Mouse (Mus musculus) forebrain, postnatal 0 days (tissue): Measurements from ENCODE around the gene Bcar1. TPM values are rescaled to one million over a fixed set of nuclear protein-coding genes. Genes with fewer than 3 reads are reported as not detected.

Source experiments
- ATAC-seq: fragments of 200-750 bp; cut with Nextera tagmentation; 2 replicates; pipeline ENCODE4 v1.8.0; 2017; ENCODE audit warnings: mild to moderate bottlenecking, moderate library complexity
- DNase-seq: peaks from one replicate; pipeline ENCODE4 v3.0.0-alpha.2; 2015
- H3K27ac ChIP-seq: fragments of 300-500 bp; sonication (generic); 2 replicates; pipeline ENCODE4 v1.5.1; 2014; ENCODE audit warnings: low read depth, mild to moderate bottlenecking, antibody characterized with exemption, low read length, moderate library complexity, mixed read lengths
- H3K27me3 ChIP-seq: fragments of 300-500 bp; sonication (generic); 2 replicates; pipeline ENCODE4 v1.6.1; 2014; ENCODE audit warnings: mild to moderate bottlenecking, low read length, mixed read lengths; ENCODE audit not compliant: insufficient read depth
- H3K36me3 ChIP-seq: fragments of 300-500 bp; sonication (generic); 2 replicates; pipeline ENCODE4 v1.6.1; 2014; ENCODE audit warnings: mild to moderate bottlenecking, moderate library complexity; ENCODE audit not compliant: insufficient read depth
- H3K4me1 ChIP-seq: fragments of 300-500 bp; sonication (generic); 2 replicates; pipeline ENCODE4 v1.6.1; 2014; ENCODE audit warnings: antibody characterized with exemption; ENCODE audit not compliant: insufficient read depth
- H3K4me2 ChIP-seq: fragments of 300-500 bp; sonication (generic); 2 replicates; pipeline ENCODE4 v1.6.1; 2014; ENCODE audit warnings: low read depth, mild to moderate bottlenecking, moderate library complexity
- H3K4me3 ChIP-seq: fragments of 300-500 bp; sonication (generic); 2 replicates; pipeline ENCODE4 v1.5.1; 2014; ENCODE audit warnings: low read depth, low read length, mixed read lengths
- H3K9ac ChIP-seq: fragments of 300-500 bp; sonication (generic); 2 replicates; pipeline ENCODE4 v1.6.1; 2014; ENCODE audit warnings: mild to moderate bottlenecking
- H3K9me3 ChIP-seq: fragments of 300-500 bp; sonication (generic); 2 replicates; pipeline ENCODE4 v1.6.1; 2016; ENCODE audit warnings: low read length
- CTCF ChIP-seq: sonication (generic); IDR thresholded peaks from 2 replicates; pipeline ENCODE4 v1.5.1; 2016; ENCODE audit warnings: antibody characterized with exemption, control low read depth, low read depth
- WGBS: fragments of 180-500 bp; shearing (Covaris S2); extraction: QIAGEN DNeasy Blood & Tissue Kit; methylation state at CpG from one replicate; pipeline ENCODE4 v1.1.7; 2014; 5-methylcytosine and 5-hydroxymethylcytosine counted together
- polyA plus RNA-seq: library from polyadenylated mRNA; unstranded; fragments of >200 nt; fragmentation: Nextera tagmentation; extraction: Ambion mirVana; gene quantifications from 2 replicates; pipeline ENCODE4 v1.2.1, GENCODE M21; 2015
- total RNA-seq: library from RNA; depleted of rRNA; stranded (reverse); fragments of >200 nt; gene quantifications from 2 replicates; pipeline ENCODE4 v1.2.3, GENCODE M21; 2014

Bcar1 gene
- total and polyA plus RNA-seq, 2 experiments from 2014 or later, result 43.4 to 60.3 TPM

DNA sequence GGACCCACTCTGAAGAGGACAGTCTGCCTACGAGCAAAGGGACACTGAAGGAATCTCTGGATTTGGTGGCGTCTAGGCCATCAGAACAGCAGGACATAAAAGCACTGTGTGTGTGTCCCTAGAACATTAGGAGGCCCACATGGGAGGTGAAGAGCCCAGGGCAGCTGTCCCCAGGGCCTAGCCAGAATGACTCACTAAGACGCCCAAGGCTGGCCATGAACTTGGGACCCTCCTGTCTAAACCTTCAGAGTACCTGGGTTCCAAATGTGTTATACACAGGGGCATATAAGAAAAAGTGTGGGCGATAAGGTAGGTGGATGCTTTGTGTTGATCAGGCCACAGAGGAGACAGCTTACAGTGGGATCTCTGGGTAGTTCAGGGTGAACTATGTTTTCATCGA lies 42.9 kb downstream of the Bcar1 start:
- ATAC-seq (no peak), DNase-seq (no peak)
- no peaks in the 10 kb centered on the region for H3K9me3 ChIP-seq
- no peaks in the 10 kb centered on the region for H3K36me3 ChIP-seq
- H3K27me3 ChIP-seq, result no peaks in the 10 kb centered on the region
- no peaks in the 10 kb centered on the region for H3K4me1 ChIP-seq
- H3K4me3 ChIP-seq, result no peak overlapping the region
- no peak for TF ChIP-seq CTCF
- no peak overlapping the region for H3K4me2 ChIP-seq
- H3K27ac ChIP-seq, result no peak overlapping the region
- no peak overlapping the region for H3K9ac ChIP-seq
- WGBS, result 90% methylated on average over 5 of the region's 5 CpGs

DNA sequence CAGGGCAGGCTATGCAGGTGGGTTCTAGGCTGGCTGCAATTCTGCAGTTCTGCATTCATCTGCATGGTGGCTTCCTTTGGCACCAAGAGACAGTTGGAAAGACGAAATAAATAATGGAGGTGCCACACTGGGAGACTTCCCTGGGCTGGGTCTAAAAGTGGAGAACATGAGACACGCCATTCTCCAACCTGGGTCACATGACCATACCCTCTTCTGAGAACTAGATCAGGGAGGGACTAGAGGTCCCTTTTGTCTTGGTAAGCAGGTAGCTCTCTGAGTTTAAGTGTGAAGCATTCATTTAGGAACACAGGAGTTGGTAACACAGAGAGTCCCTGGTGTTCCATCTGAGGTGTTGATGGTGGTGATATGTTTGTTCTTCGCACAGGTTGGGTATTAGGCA lies 43.4 kb downstream of the Bcar1 start:
- no peak for TF ChIP-seq CTCF
- ATAC-seq (no peak), DNase-seq (no peak)
- Histone ChIP-seq H3K36me3 (no peaks in the 10 kb centered on the region), H3K4me2 (no peak overlapping the region), H3K4me3 (no peak overlapping the region), H3K9me3 (no peaks in the 10 kb centered on the region), H3K27ac (no peak overlapping the region), H3K4me1 (no peaks in the 10 kb centered on the region), H3K27me3 (no peaks in the 10 kb centered on the region), H3K9ac (no peak overlapping the region)
- 78% methylated on average over 3 of the region's 3 CpGs for WGBS

DNA sequence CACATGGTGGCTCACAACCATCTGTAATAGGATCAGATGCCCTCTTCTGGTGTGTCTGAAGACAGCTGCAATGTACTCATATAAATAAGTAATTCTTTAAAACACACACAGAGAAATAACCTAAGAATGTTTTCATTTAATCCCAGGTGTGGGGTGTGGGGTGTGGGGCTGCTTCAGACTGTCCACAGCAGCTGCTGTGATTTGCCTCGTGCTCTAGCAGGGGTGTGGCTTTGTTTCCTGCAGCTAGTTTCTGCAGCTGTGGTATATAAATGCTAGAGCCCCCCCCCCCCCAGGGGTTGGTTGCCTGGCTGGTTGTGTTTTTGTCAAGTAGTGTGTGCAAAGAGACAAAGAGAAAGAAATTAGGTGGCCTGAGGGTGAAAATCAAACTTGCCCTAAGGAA lies 44.6 kb downstream of the Bcar1 start:
- Histone ChIP-seq H3K4me3 (no peak overlapping the region), H3K9me3 (no peaks in the 10 kb centered on the region), H3K27ac (no peak overlapping the region), H3K36me3 (no peaks in the 10 kb centered on the region), H3K9ac (no peak overlapping the region), H3K27me3 (no peaks in the 10 kb centered on the region), H3K4me1 (no peaks in the 10 kb centered on the region), H3K4me2 (no peak overlapping the region)
- no peak for ATAC-seq
- WGBS, result 11% methylated on average over 1 of the region's 1 CpGs
- no peak for TF ChIP-seq CTCF
- DNase-seq, result no peak

DNA sequence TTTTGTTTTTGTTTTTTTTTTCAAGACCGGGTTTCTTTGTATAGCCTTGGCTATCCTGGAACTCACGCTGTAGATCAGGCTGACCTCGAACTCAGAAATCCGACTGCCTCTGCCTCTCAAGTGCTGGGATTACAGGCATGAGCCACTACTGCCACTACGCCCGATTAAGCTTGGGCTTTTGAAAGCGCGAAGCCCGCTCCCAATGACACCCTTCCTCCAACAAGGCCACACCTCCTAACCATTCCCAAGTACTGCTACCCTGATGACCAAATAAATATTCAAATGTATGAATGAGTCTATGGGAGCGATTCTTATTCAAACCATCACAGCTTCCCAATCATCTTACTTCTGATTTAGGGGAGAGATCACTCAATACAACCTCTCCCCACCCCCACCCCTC lies 46.0 kb downstream of the Bcar1 start:
- 80% methylated on average over 10 of the region's 10 CpGs for WGBS

DNA sequence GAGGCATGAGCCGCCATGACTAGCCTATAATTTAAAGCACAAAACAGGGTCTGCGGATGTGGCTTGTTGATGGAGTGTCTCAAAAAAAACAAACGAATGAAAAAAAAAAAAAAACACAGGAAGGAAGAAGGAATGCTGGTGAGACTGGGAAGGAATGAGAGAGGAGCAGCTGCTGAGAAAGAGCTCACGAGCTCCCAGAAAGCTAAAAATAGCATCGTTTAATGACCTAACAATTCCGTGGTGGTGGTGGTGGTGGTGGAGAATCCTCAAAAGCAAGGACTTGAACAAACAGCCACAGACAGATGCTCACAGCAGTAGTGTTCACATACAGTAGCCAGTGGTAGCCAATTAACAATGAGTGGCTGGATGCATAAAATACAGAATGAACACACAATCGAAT lies 48.2 kb downstream of the Bcar1 start:
- no peaks in the 10 kb centered on the region for H3K4me1 ChIP-seq
- no peak for TF ChIP-seq CTCF
- no peak for ATAC-seq

More for the DNA sequence above, 46.0 kb downstream of the Bcar1 start:
- no peak for TF ChIP-seq CTCF
- Histone ChIP-seq H3K27me3 (no peaks in the 10 kb centered on the region), H3K4me3 (no peak overlapping the region), H3K4me2 (no peak overlapping the region), H3K9ac (no peak overlapping the region), H3K4me1 (no peaks in the 10 kb centered on the region), H3K27ac (no peak overlapping the region), H3K36me3 (no peaks in the 10 kb centered on the region), H3K9me3 (no peaks in the 10 kb centered on the region)
- DNase-seq (no peak), ATAC-seq (no peak)

DNA sequence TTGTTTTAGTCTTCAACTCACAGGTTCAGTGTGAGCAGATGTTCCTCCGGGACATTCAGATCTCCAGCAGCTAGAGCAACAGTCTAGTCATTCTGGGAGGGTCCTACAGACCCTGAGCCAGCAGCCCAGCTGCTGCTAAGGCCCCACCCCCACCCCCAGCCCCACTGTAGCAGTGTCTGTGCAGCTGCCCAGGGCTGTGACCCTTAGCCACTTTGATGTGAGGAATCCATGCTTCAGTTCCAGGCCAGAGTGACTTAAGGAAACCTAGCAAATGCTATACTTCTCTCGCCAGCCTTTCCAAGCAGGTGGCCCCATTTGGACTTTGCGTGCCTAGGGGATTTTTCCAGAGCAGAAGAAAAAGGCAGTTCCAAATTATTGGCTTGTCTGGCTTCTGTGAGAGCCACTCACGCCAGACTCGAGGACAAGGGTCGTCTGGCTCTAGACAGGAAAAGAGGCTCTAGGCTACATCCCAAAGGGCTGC lies 50.3 kb downstream of the Bcar1 start:
- Histone ChIP-seq H3K36me3 (no peaks in the 10 kb centered on the region), H3K27me3 (no peaks in the 10 kb centered on the region), H3K9ac (no peak overlapping the region), H3K4me3 (no peak overlapping the region), H3K9me3 (no peaks in the 10 kb centered on the region), H3K4me1 (no peaks in the 10 kb centered on the region), H3K4me2 (no peak overlapping the region), H3K27ac (no peak overlapping the region)
- WGBS, result 76% methylated on average over 6 of the region's 6 CpGs
- ATAC-seq (no peak), DNase-seq (no peak)
- TF ChIP-seq CTCF, result no peak

More for the DNA sequence above, 48.2 kb downstream of the Bcar1 start:
- no peak overlapping the region for H3K9ac ChIP-seq
- no peak overlapping the region for H3K4me2 ChIP-seq
- no peaks in the 10 kb centered on the region for H3K9me3 ChIP-seq
- WGBS, result 64% methylated on average over 7 of the region's 7 CpGs
- H3K4me3 ChIP-seq, result no peak overlapping the region
- H3K27ac ChIP-seq, result no peak overlapping the region
- H3K27me3 ChIP-seq, result no peaks in the 10 kb centered on the region
- no peak for DNase-seq
- no peaks in the 10 kb centered on the region for H3K36me3 ChIP-seq

DNA sequence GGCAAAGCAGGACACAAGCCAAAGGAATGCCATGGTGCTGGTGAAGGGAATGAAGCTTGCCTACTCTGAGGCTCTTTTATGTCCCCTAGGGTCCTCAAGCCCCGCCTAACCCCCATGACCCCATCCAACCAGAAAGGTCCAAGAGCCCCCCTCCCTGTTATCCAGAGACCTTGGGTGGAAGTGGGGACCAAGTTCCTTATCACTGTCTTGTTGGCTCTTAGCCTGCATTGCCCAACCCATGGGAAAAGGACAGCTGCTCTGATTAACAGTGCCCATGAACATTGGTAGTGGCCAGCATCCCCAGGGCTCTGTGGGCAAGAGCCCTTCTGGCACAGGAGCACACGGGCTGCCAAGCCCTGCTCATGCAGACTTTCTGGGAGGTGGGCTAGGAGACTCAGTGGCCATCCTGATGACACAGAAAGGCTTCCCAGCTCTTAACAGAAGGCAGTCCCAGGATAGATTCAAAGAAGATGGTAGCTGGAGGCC lies 52.6 kb downstream of the Bcar1 start, which contains the start of gene Ctrb1:
Gene Ctrb1 (minus strand): TSS at position 51 of the 486 bp plus-strand sequence.
- Histone ChIP-seq H3K27ac (no peak within 1 kb of the TSS), H3K27me3 (no peaks in the 10 kb centered on the region), H3K9me3 (no peaks in the 10 kb centered on the region), H3K36me3 (no peaks in the 10 kb centered on the region), H3K4me1 (no peaks in the 10 kb centered on the region), H3K4me3 (no peak within 1 kb of the TSS), H3K9ac (no peak within 1 kb of the TSS), H3K4me2 (no peak within 1 kb of the TSS)
- ATAC-seq (no peak), DNase-seq (no peak)
- TF ChIP-seq CTCF, result no peak
- 69% methylated on average over 2 of the region's 2 CpGs for WGBS

DNA sequence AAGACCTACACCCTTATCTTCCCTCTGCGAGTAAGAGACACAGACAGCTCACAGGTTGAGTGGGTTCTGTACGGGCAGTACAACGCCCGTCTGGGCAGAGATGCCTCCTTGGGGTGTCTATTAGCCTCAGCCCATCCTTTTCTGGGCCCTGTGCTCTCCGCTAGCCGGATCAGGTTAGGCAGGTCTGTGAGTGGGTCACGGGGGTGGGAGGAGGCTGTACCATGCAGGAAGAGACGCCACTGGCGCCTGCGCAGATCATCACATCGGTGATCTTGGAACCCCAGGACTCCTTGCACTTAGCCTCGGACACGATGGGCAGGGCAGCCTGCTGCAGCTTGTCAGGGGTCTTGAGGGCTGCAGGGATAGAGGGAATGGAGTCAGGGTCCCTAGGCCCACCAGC lies 56.7 kb downstream of the Bcar1 start:
- Histone ChIP-seq H3K9ac (no peak overlapping the region), H3K9me3 (no peaks in the 10 kb centered on the region), H3K27ac (no peak overlapping the region), H3K27me3 (no peaks in the 10 kb centered on the region), H3K36me3 (no peaks in the 10 kb centered on the region), H3K4me1 (no peaks in the 10 kb centered on the region), H3K4me2 (no peak overlapping the region), H3K4me3 (no peak overlapping the region)
- no peak for DNase-seq
- TF ChIP-seq CTCF, result no peak
- ATAC-seq, result no peak
- 82% methylated on average over 13 of the region's 13 CpGs for WGBS
